Mouse (Mus musculus): ENCODE data around the gene Snrpc.

Snrpc gene

GRCm38 (mm10) chr17:27859131-27859530 is 21.2 kb downstream of the Snrpc start:
- peak; percentile 35 for DNase-seq (ENCODE audit: extremely low read depth, low read depth)

DNA sequence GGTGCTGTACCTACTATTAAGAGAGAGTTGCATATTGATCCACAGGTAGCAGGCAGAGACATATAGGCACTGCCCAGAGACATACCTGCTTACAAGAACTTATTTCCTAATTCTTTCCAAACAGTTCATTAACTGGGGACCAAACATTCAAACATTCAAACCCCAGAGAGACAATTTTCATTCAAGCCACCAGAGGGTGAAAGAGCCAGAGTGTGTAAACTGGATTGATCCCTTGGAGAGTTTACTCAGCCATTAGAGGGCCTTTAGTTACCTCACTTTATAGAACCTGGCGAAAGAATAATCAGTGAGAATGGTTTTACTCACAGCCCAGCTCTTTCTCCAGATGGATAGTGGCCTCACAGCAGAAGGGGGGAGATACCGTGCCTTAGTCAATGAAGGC is 27.5 kb downstream of the Snrpc start:
- DNase-seq (ENCODE audit: extremely low read depth, low read depth) = no peak

GRCm38 (mm10) chr17:27866737-27867136 is 28.8 kb downstream of the Snrpc start:
- no peak for DNase-seq (ENCODE audit: extremely low read depth, low read depth)

- DNase-seq (ENCODE audit: extremely low read depth, low read depth) = no peak
Measured at GRCm38 (mm10) chr17:27871851-27872250, 33.9 kb downstream of the Snrpc start.

DNA sequence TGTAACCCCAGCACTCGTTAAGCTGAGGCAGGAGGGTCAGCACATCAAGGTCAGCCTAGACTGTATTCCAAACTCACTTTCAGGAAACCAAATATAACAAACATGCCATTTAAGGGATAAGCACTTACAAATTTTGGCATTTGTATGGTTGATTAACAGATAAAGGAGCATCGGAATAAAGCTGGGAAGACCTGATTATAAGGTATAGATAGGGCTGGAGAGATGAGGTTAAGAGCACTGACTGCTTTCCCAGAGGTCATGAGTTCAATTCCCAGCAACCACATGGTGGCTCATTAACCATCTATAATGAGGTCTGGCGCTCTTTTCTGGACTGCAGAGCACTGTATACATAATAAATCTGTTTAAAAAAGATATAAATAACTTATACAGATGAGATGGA is 35.6 kb downstream of the Snrpc start:
- no peak for DNase-seq (ENCODE audit: extremely low read depth, low read depth)

DNA sequence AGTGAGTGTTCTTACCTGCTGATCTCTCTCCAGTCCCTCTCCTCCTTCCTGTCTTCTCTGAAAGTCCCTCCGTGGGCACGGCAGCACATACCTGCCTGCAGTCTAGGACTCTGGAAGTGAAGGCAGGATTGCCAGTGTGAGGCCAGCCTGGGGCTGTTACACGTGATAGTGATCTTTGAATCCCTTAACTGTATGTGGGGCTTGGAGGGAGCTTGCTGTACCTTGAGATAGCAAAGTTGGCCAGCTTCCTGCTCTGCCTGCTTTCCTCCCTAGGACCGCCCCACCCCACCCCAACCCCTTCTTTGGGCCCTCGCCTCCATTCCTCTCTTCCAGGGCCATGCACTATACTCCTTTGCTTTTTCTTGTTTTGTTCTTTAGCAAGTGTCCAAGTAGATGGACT is 36.6 kb downstream of the Snrpc start:
- DNase-seq (ENCODE audit: extremely low read depth, low read depth) = peak; percentile 28

- no peak for DNase-seq (ENCODE audit: extremely low read depth, low read depth)
Measured at GRCm38 (mm10) chr17:27881518-27881917, 43.6 kb downstream of the Snrpc start.

DNA sequence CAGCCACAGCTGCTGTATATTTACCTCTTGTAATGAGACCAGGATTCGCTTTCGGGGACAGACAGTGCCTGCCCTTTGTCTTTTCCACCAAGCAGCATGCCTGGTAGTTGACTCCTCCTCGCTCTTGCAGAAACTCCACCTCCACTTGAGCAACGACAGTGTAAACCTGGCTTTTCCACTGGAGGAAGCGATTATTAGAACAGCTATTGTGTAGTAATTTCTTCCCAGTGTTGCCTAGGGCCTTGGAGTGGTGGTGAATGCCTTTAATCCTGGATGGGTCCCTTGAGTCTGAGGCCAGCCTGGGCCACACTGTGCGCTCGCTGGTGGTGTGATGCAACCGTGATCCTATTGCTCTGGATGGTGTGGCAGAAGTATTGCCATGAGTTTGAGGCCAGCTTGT is 45.2 kb downstream of the Snrpc start:
- DNase-seq (ENCODE audit: extremely low read depth, low read depth) = no peak

DNA sequence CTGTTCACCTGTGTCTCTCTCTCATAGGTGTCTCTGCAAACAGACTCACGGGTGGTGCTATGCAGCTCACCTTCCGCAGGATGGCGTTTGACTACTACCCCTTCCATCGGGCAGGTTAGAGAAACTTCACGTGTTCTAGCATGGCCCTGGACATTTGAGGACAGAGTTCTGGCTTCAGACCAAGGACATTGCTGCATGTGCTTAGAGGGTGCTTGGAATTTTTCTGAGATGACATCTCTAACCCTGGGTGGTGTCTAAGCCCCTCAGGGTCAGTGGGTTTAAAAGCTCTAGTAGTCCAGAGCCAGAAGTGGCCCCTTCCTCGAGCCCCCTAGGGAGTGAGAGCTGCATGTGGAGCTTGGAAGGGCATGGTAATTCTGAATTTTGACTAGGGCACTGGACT is 46.0 kb downstream of the Snrpc start:
- no peak for DNase-seq (ENCODE audit: extremely low read depth, low read depth)

- DNase-seq (ENCODE audit: extremely low read depth, low read depth) = no peak
Measured at GRCm38 (mm10) chr17:27886499-27887210, 48.7 kb downstream of the Snrpc start.
